Mouse (Mus musculus) layer of hippocampus, postnatal 36 days (tissue): ENCODE measurements around the gene Ddx27. TPM values are rescaled to one million over a fixed set of nuclear protein-coding genes. Genes with fewer than 3 reads are reported as not detected.
A peak's percentile ranks its signal among the peaks of the same experiment; 100 is the strongest.

Source experiments
- DNase-seq, 2 experiments: peaks; one replicate each; pipeline ENCODE4 v3.0.0; 2022
- total RNA-seq, 2 experiments: library from RNA; stranded (reverse); gene quantifications; 2 replicates each; pipeline ENCODE4 v1.2.3; 2021

Ddx27 gene
- total RNA-seq, 2 experiments from 2014 or later = 28.6 to 34.2 TPM

- DNase-seq = no peak
Measured at GRCm38 (mm10) chr2:167063906-167064496, 49.0 kb downstream of the Ddx27 start.

GRCm38 (mm10) chr2:167064601-167065295 is 49.8 kb downstream of the Ddx27 start:
- DNase-seq = no peak

- DNase-seq = no peak
Measured at GRCm38 (mm10) chr2:167066031-167066430, 51.0 kb downstream of the Ddx27 start.

GRCm38 (mm10) chr2:167066528-167067516 is 51.8 kb downstream of the Ddx27 start:
- no peak for DNase-seq

- DNase-seq = no peak
Measured at GRCm38 (mm10) chr2:167067575-167067974, 52.6 kb downstream of the Ddx27 start.

GRCm38 (mm10) chr2:167070341-167070740 is 55.3 kb downstream of the Ddx27 start:
- DNase-seq = no peak

GRCm38 (mm10) chr2:167071266-167071640 is 56.3 kb downstream of the Ddx27 start:
- DNase-seq = no peak

GRCm38 (mm10) chr2:167071641-167072601 is 56.9 kb downstream of the Ddx27 start:
- DNase-seq = peak; percentile 94 to 97

- no peak for DNase-seq
Measured at GRCm38 (mm10) chr2:167074587-167074986, 59.6 kb downstream of the Ddx27 start.

- no peak for DNase-seq
Measured at GRCm38 (mm10) chr2:167076352-167076751, 61.4 kb downstream of the Ddx27 start.

GRCm38 (mm10) chr2:167076759-167077158 is 61.8 kb downstream of the Ddx27 start:
- no peak for DNase-seq

GRCm38 (mm10) chr2:167077199-167077962 is 62.4 kb downstream of the Ddx27 start:
- DNase-seq = no peak

GRCm38 (mm10) chr2:167078486-167078885 is 63.5 kb downstream of the Ddx27 start:
- no peak for DNase-seq

- DNase-seq = peak in 1 of 2 experiments; percentile 25
Measured at GRCm38 (mm10) chr2:167078931-167079495, 64.0 kb downstream of the Ddx27 start.

- peak; percentile 56 to 58 for DNase-seq
Measured at GRCm38 (mm10) chr2:167079535-167080257, 64.7 kb downstream of the Ddx27 start.

GRCm38 (mm10) chr2:167080387-167080786 is 65.4 kb downstream of the Ddx27 start:
- no peak for DNase-seq

GRCm38 (mm10) chr2:167081135-167081534 is 66.1 kb downstream of the Ddx27 start:
- no peak for DNase-seq

- DNase-seq = no peak
Measured at GRCm38 (mm10) chr2:167081639-167082038, 66.6 kb downstream of the Ddx27 start.
